Mouse (Mus musculus): ENCODE results near the gene Hpf1. TPM values are rescaled to one million over a fixed set of nuclear protein-coding genes. Genes with fewer than 3 reads are reported as not detected.

Hpf1 gene
- total RNA-seq, 2 experiments from 2014 or later: 90.4 to 122 TPM

GRCm38 (mm10) chr8:60890520-60890874, 279 bp downstream of the Hpf1 start:
- no peak for ATAC-seq (replicated peaks; ENCODE audit: poor library complexity, severe bottlenecking)

DNA sequence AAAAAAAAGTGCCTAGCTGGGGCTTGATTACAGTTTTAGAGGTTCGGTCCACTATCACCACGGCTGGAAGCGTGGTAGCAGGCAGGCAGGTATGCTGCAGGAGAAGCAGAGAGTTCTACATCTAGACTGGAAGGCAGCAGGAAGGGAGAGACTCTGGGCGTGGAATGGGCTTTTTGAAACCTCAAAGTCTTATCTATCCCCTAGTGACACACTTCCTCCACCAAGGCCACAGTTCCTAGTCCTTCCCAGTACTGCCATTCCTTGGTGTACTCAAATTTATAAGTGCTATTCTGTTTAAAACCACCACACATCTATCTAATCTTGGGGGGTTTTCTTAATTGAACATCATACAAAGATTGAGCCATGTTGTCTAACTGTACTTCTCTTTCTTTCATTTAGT, 1.5 kb downstream of the Hpf1 start:
- ATAC-seq (replicated peaks; ENCODE audit: poor library complexity, severe bottlenecking): no peak

GRCm38 (mm10) chr8:60895878-60896277, 5.7 kb downstream of the Hpf1 start:
- ATAC-seq (replicated peaks; ENCODE audit: poor library complexity, severe bottlenecking): no peak

DNA sequence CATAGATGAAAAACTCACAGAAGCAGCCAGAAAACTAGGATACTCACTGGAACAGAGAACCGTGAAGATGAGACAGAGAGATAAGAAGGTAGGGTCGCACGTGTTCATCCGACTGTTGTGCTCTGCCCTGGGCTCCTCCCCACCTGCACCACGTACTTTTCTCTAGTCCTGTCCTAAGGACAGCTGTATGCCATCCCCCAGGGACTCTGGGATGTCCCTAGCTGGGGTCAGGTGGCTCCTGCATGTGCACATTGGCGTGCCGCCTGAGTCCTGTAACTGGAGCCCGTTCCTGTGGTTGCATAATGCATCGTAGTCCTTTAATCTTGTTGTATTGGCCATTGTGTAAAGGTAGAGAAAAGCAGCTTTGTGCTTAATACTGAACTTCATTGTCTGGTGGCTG, 9.9 kb downstream of the Hpf1 start:
- ATAC-seq (replicated peaks; ENCODE audit: poor library complexity, severe bottlenecking): no peak

DNA sequence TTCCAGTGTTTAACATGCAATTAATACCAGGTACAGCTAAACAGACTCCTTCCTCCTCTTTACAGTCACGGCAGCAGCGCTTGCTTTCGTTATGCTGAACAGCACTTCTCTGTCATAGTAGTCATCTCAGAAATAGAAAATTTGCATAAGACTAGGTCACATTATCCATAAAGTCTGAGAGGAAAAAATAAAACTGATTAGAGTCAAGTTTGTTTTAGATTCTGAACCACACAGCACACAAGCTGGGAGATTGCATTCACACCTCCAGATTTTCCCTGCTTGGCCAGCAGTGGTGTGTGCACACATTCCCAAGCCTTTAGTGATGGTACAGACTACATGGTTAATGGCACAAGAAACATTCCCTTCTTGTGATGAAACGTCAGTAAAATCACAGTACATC, 21.9 kb downstream of the Hpf1 start:
- ATAC-seq (replicated peaks; ENCODE audit: poor library complexity, severe bottlenecking): no peak

GRCm38 (mm10) chr8:60912554-60912953, 22.3 kb downstream of the Hpf1 start:
- ATAC-seq (replicated peaks; ENCODE audit: poor library complexity, severe bottlenecking): no peak

GRCm38 (mm10) chr8:60919069-60919468, 28.9 kb downstream of the Hpf1 start:
- no peak for ATAC-seq (replicated peaks; ENCODE audit: poor library complexity, severe bottlenecking)

DNA sequence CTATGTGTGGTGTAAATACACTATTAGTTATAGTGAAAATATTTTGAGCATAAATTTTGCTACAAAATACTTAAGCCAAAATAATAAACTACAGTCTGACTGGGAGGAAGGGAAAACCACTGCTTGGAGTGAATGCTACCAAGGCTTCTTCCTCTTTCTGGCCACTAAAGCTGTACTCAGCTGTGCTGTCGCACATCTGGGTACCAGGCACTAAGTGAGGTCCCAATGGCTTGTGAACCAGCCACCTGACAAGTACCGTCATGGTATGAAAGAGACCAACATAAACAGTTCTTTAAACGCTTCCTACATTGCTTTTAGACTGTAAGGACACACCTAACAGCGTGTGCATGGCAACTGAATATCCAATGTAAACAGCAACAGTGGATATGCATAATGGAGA, 30.0 kb downstream of the Hpf1 start:
- peak; percentile 59 for ATAC-seq (replicated peaks; ENCODE audit: poor library complexity, severe bottlenecking)

DNA sequence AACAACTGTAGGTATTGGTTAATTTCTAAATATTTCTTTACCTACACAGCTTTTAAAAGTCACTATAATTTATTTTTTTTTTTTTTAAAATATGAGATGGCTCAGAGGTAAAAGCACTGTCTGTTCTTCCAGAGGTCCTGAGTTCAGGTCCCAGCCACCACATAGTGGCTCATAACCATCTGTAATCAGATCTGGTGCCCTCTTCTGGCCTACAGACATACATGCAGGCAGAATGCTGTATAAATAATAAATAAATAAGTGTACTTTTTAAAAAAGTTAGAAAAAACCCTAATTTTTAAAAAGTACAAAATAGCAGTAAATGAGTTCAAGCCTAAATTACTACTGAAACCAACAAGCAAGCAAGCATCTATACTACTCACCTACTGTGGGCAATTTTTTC, 43.4 kb downstream of the Hpf1 start:
- no peak for ATAC-seq (replicated peaks; ENCODE audit: poor library complexity, severe bottlenecking)

DNA sequence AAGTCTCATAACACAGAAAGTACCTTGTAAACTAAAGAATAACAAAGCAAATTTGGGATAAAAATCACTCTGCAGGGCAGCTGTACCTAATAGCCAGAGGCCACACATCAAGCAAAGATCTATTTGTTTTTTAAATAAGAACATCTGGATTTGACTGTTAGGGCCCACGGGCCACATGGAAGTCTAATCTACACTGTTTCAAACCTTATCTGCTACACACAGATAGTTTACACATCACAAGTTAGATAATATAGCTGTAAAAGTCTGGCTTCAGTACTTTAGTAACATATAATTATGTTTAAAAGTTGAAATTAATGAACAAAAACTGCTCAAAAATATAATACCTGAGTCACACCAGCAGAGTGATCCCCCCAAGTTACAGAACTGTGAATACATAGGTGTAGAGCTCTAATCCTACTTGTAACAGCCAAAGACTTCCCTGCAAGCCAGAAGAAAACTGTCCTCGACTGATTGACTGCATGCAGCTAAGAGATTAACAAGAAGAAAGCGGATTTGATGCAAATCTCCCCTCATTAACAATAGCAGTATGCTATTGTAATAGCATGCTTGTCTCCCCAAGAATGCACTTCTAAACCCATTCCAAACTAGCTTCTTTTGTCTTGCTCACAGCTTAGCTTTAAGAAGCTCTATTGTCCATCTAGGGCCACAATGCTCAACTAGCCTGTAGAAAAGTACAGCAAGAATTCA, 48.7 kb downstream of the Hpf1 start:
- no peak for ATAC-seq (replicated peaks; ENCODE audit: poor library complexity, severe bottlenecking)

- no peak for ATAC-seq (replicated peaks; ENCODE audit: poor library complexity, severe bottlenecking)
Measured at GRCm38 (mm10) chr8:60942867-60943266, 52.6 kb downstream of the Hpf1 start.

GRCm38 (mm10) chr8:60947503-60947902, 57.3 kb downstream of the Hpf1 start:
- ATAC-seq (replicated peaks; ENCODE audit: poor library complexity, severe bottlenecking): no peak

- ATAC-seq (replicated peaks; ENCODE audit: poor library complexity, severe bottlenecking): no peak
Measured at GRCm38 (mm10) chr8:60949859-60950258, 59.6 kb downstream of the Hpf1 start.

DNA sequence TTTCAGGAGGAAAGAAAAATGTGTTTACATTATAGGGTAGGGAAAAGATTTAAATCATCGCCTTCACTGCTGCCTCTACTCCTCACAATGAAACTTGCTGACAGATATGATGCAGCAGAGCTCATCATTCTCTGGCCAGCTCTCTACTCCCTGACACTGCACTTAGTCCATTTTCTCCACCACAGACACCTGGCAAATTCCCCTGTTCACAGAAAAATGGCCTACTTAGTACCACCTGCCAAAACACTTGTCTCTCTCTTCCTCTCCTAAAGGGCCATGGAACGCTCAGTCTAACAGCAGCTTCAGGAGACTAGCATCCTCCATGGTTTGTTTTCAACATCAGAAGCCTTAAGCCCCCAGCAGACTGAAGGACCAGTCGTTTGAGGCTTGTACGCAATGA, 61.1 kb downstream of the Hpf1 start:
- no peak for ATAC-seq (replicated peaks; ENCODE audit: poor library complexity, severe bottlenecking)

- no peak for ATAC-seq (replicated peaks; ENCODE audit: poor library complexity, severe bottlenecking)
Measured at GRCm38 (mm10) chr8:60951757-60952156, 61.5 kb downstream of the Hpf1 start.

- ATAC-seq (replicated peaks; ENCODE audit: poor library complexity, severe bottlenecking): no peak
Measured at GRCm38 (mm10) chr8:60952803-60953202, 62.6 kb downstream of the Hpf1 start.

DNA sequence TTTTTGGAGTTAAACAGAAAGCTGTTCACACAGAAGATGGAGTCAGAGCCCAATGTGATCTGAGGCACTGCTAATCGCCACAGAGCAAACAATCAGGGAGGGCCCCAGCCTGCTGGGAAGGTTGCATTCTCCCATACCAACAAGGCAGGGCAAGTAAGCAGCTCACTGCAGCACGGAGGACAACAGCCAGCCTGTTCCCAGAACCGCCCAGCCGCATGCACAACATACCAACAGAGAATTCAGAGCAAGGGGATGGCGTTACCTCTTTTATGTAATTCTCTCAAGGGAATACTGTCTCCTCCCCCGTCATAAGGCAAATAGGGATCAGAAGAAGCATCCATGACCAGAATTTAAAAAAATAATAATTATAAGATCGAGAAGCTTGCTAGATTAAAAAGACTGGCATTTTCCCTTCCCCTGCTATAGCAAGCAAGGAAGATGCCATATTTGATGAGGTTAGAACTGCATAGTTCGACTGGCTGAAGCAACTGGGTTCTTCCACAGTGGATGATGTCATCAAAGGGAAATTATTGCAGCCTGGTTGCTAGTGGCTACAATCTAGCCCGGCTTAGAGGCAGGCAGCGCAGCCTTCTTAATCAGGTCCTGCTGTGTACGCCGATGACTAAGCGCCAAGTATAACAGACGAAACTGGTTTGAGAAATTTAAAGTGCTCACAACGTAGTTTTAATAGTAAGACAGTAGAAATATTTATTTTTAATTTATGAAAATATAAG, 64.2 kb downstream of the Hpf1 start:
- peak; percentile 96 for ATAC-seq (replicated peaks; ENCODE audit: poor library complexity, severe bottlenecking)

- ATAC-seq (replicated peaks; ENCODE audit: poor library complexity, severe bottlenecking): no peak
Measured at GRCm38 (mm10) chr8:60956847-60957246, 66.6 kb downstream of the Hpf1 start.
